Mouse (Mus musculus) lung, postnatal 0 days (tissue): ENCODE measurements around the gene Cdhr3. TPM values are rescaled to one million over a fixed set of nuclear protein-coding genes. Genes with fewer than 3 reads are reported as not detected.
A peak's percentile ranks its signal among the peaks of the same experiment; 100 is the strongest.

Experiments used
- ATAC-seq: fragments of 200-750 bp; cut with Nextera tagmentation; 2 replicates; pipeline ENCODE4 v1.8.0; 2017; ENCODE audit warnings: moderate library complexity
- DNase-seq: peaks from one replicate; pipeline ENCODE4 v3.0.0-alpha.2; 2016; ENCODE audit warnings: low spot score
- H3K27ac ChIP-seq: fragments of 300-500 bp; sonication (generic); 2 replicates; pipeline ENCODE4 v1.5.1; 2014; ENCODE audit warnings: antibody characterized with exemption, mild to moderate bottlenecking, low read length, mixed read lengths
- H3K27me3 ChIP-seq: fragments of 300-500 bp; sonication (generic); replicated peaks from 2 replicates; pipeline ENCODE4 v1.6.1; 2014; ENCODE audit warnings: low read length, mixed read lengths; ENCODE audit not compliant: insufficient read depth
- H3K36me3 ChIP-seq: fragments of 300-500 bp; sonication (generic); 2 replicates; pipeline ENCODE4 v1.6.1; 2014; ENCODE audit warnings: low read length, mixed read lengths; ENCODE audit not compliant: insufficient read depth
- H3K4me1 ChIP-seq: fragments of 300-500 bp; sonication (generic); 2 replicates; pipeline ENCODE4 v1.6.1; 2014; ENCODE audit warnings: antibody characterized with exemption, low read depth, low read length, mixed read lengths; ENCODE audit not compliant: insufficient read depth
- H3K4me2 ChIP-seq: fragments of 300-500 bp; sonication (generic); replicated peaks from 2 replicates; pipeline ENCODE4 v1.6.1; 2014; ENCODE audit warnings: low read depth, mild to moderate bottlenecking, low read length, moderate library complexity, mixed read lengths
- H3K4me3 ChIP-seq: fragments of 300-500 bp; sonication (generic); 2 replicates; pipeline ENCODE4 v1.5.1; 2014; ENCODE audit warnings: low read depth, low read length
- H3K9ac ChIP-seq: fragments of 300-500 bp; sonication (generic); replicated peaks from 2 replicates; pipeline ENCODE4 v1.6.1; 2014; ENCODE audit warnings: low read depth, mild to moderate bottlenecking
- H3K9me3 ChIP-seq: fragments of 300-500 bp; sonication (generic); 2 replicates; pipeline ENCODE4 v1.6.1; 2016; ENCODE audit warnings: low read length, mixed read lengths
- CTCF ChIP-seq: IDR thresholded peaks from 2 replicates; pipeline ENCODE4 v1.5.1; 2016; ENCODE audit warnings: antibody characterized with exemption, mild to moderate bottlenecking
- EP300 ChIP-seq: IDR thresholded peaks from 2 replicates; pipeline ENCODE4 v1.6.1; 2016; ENCODE audit warnings: antibody characterized with exemption, mild to moderate bottlenecking, control low read depth
- WGBS: fragments of 180-500 bp; shearing (Covaris S2); extraction: QIAGEN DNeasy Blood & Tissue Kit; methylation state at CpG from one replicate; pipeline ENCODE4 v1.1.7; 2014; 5-methylcytosine and 5-hydroxymethylcytosine counted together
- polyA plus RNA-seq: library from polyadenylated mRNA; unstranded; fragments of >200 nt; fragmentation: Nextera tagmentation; extraction: Ambion mirVana; gene quantifications from 2 replicates; pipeline ENCODE4 v1.2.1, GENCODE M21; 2015

The Cdhr3 gene
- polyA plus RNA-seq, 1 experiment from 2014 or later: 5.6 TPM

- no peak overlapping the region for H3K9ac ChIP-seq
- no peak overlapping the region for H3K4me2 ChIP-seq
- H3K4me1 ChIP-seq: no peaks in the 10 kb centered on the region; the same call in 1 of the 2 replicates
- no peak overlapping the region for H3K4me3 ChIP-seq
- no peaks in the 10 kb centered on the region for H3K9me3 ChIP-seq
- no peak for TF ChIP-seq EP300
- TF ChIP-seq CTCF: no peak
- ATAC-seq (no peak), DNase-seq (no peak)
- H3K27ac ChIP-seq: no peak overlapping the region
- no peaks in the 10 kb centered on the region for H3K36me3 ChIP-seq
- 82% methylated on average over 10 of the region's 10 CpGs for WGBS
- no peaks in the 10 kb centered on the region for H3K27me3 ChIP-seq
Observed at GRCm38 (mm10) chr12:33106438-33107167, 13.9 kb upstream of the Cdhr3 start.

- H3K4me2 ChIP-seq: no peak overlapping the region
- DNase-seq (no peak), ATAC-seq (no peak)
- WGBS: 40% methylated on average over 4 of the region's 4 CpGs
- no peak for TF ChIP-seq EP300
- TF ChIP-seq CTCF: no peak
- no peaks in the 10 kb centered on the region; the same call in 1 of the 2 replicates for H3K4me1 ChIP-seq
- H3K4me3 ChIP-seq: no peak overlapping the region
- H3K9ac ChIP-seq: no peak overlapping the region
- H3K27me3 ChIP-seq: no peaks in the 10 kb centered on the region
- no peaks in the 10 kb centered on the region for H3K36me3 ChIP-seq
- no peak overlapping the region for H3K27ac ChIP-seq
- H3K9me3 ChIP-seq: no peaks in the 10 kb centered on the region
Observed at GRCm38 (mm10) chr12:33105724-33106123, 13.0 kb upstream of the Cdhr3 start.

DNA sequence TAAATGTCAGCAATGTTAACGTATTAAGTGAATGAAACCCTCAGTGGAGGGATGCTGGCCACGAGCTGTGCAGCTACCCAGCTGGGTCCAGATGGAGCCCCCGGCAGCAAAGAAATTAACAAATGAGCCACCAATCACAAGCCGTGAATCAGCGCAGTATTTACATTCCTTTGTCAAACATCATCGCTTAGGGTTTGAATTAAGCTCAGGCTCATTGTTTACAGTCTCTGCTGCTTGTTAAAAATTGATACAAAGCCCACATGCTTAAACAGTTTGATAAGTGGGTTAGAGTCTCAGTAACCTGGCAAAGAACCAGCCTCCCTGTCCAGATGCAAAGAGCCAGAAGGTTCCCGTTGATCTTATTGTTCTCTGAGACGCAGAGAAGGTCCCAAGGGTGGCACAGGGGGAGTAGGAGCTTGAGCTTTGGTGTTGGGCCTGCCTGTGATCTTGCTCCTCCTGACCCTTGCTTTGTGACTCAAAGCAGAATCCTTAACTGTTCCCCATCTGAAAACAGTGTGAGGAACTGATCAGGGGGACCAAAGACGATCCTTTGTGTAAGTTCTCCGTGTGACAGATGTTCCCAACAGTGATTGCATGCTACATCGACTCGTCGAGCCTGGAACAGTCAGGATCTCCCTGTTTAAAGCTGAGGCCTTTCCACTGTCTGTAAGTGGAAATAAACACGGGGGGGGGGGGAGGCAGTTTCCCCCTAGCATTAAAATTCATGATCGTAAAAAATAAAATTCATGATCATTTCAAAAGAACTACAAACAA is 9.9 kb upstream of the Cdhr3 start:
- Histone ChIP-seq H3K4me2 (no peak overlapping the region), H3K9me3 (no peaks in the 10 kb centered on the region), H3K27me3 (no peaks in the 10 kb centered on the region), H3K27ac (no peak overlapping the region), H3K4me1 (no peaks in the 10 kb centered on the region), H3K36me3 (no peaks in the 10 kb centered on the region), H3K4me3 (no peak overlapping the region), H3K9ac (no peak overlapping the region)
- no peak for TF ChIP-seq CTCF
- no peak for TF ChIP-seq EP300
- 25% methylated on average over 15 of the region's 15 CpGs for WGBS
- DNase-seq: peak; percentile 62
- peak; percentile 84 for ATAC-seq

DNA sequence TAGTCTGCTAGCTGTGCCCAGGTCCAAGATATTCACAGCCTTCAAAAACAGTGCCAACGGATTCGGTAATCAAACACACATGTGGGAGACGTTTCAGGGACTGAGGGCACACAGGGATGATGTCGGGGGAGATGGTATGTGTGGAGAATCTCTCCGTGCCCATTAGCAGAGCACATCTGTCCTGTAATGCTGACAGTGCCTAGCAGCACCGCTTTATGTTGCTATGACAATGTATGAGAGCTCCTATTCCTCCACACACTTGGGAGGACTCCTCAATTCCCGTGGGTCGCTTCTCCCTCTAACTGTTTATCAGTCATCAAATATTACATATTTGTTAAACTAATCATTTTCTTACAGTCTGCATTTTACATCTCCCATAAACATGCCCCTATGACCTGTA is 9.0 kb upstream of the Cdhr3 start:
- H3K27ac ChIP-seq: no peak overlapping the region
- H3K27me3 ChIP-seq: no peaks in the 10 kb centered on the region
- DNase-seq (no peak), ATAC-seq (no peak)
- no peak overlapping the region for H3K9ac ChIP-seq
- H3K4me2 ChIP-seq: no peak overlapping the region
- no peaks in the 10 kb centered on the region for H3K9me3 ChIP-seq
- TF ChIP-seq EP300: no peak
- no peaks in the 10 kb centered on the region for H3K4me1 ChIP-seq
- H3K4me3 ChIP-seq: no peak overlapping the region
- 59% methylated on average over 8 of the region's 8 CpGs for WGBS
- no peaks in the 10 kb centered on the region for H3K36me3 ChIP-seq

DNA sequence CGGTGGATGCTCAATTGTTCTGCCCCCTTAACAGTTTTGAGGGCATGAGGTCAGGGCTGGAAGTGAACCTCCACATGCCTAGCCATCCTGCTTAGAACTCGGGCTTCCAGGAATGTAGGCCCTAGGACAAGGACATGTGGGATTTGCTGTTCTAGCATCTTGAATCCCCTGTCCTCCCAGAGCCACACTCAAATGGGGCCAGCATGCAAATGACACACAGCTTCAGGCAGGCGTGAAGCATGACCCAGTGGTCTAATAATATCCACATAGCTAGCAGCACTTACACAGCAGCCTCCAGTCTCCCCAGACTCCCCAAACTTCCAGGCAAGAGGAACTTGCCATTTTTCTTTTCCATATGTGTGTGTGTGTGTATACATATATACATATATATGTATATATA is 3.3 kb upstream of the Cdhr3 start:
- no peaks in the 10 kb centered on the region for H3K27me3 ChIP-seq
- H3K9me3 ChIP-seq: no peaks in the 10 kb centered on the region
- no peaks in the 10 kb centered on the region for H3K4me1 ChIP-seq
- H3K27ac ChIP-seq: no peak overlapping the region
- H3K4me2 ChIP-seq: no peak overlapping the region
- H3K4me3 ChIP-seq: no peak overlapping the region
- WGBS: 58% methylated on average over 3 of the region's 3 CpGs
- no peak for TF ChIP-seq EP300
- TF ChIP-seq CTCF: no peak
- no peaks in the 10 kb centered on the region for H3K36me3 ChIP-seq
- H3K9ac ChIP-seq: no peak overlapping the region
- ATAC-seq (no peak), DNase-seq (no peak)

DNA sequence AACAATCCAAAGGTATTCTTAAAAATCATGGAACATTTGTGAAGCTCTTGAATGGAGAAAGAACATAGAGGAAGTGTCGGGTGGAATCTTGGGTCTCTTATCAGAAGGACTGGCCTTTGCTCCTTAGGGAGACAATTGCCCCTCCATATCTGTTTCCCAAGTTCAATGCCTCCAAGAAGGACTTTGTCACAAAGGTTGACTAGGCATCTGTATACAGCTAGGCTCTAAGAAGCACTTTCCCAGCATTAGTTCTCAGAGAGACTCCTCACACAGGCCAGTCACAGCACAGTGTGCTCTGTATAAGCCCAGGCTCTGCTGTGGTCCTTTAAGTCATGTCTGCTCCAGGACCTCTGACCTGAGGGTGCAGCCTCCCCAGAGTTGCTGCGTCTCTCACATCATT is 479 bp downstream of the Cdhr3 start:
- Histone ChIP-seq H3K4me3 (no peak overlapping the region), H3K4me1 (no peaks in the 10 kb centered on the region), H3K36me3 (no peaks in the 10 kb centered on the region), H3K27ac (no peak overlapping the region), H3K9me3 (no peaks in the 10 kb centered on the region), H3K27me3 (no peaks in the 10 kb centered on the region), H3K4me2 (no peak overlapping the region), H3K9ac (no peak overlapping the region)
- ATAC-seq: no peak
- TF ChIP-seq EP300: no peak
- no peak for TF ChIP-seq CTCF
- DNase-seq: no peak
- WGBS: 56% methylated on average over 2 of the region's 2 CpGs
